Mouse (Mus musculus): ENCODE results near the gene Sspo. TPM values are rescaled to one million over a fixed set of nuclear protein-coding genes. Genes with fewer than 3 reads are reported as not detected.

The Sspo gene
- polyA plus RNA-seq, 1 experiment from 2014 or later = 0.04 TPM

- no peaks in the 10 kb centered on the region for H3K27me3 ChIP-seq (ENCODE audit: control insufficient read depth, insufficient read depth, low read length)
- H3K9me3 ChIP-seq (ENCODE audit: control insufficient read depth, low read length) = no peaks in the 10 kb centered on the region
- H3K4me1 ChIP-seq (replicated peaks; ENCODE audit: control insufficient read depth, insufficient read depth) = no peaks in the 10 kb centered on the region
- H3K4me3 ChIP-seq (ENCODE audit: low read depth, low read length) = no peak overlapping the region
- DNase-seq (ENCODE audit: low spot score) = no peak
- ATAC-seq (ENCODE audit: low FRiP score, low TSS enrichment) = no peak
- H3K9ac ChIP-seq (ENCODE audit: low read length) = no peak overlapping the region
- TF ChIP-seq EP300 (optimal IDR thresholded peaks at IDR 0.05) = no peak
- no peak for TF ChIP-seq CTCF (IDR thresholded peaks at IDR 0.05; ENCODE audit: low read depth)
- H3K36me3 ChIP-seq (ENCODE audit: control insufficient read depth, insufficient read depth, low read length) = no peaks in the 10 kb centered on the region
- H3K27ac ChIP-seq (replicated peaks) = no peak overlapping the region
- 78% methylated on average over 13 of the region's 13 CpGs for WGBS
- no peak overlapping the region for H3K4me2 ChIP-seq (replicated peaks; ENCODE audit: low read depth)
Measured at GRCm38 (mm10) chr6:48464966-48465679, 17.1 kb downstream of the Sspo start.

GRCm38 (mm10) chr6:48466715-48467114 lies 18.7 kb downstream of the Sspo start:
- TF ChIP-seq CTCF (IDR thresholded peaks at IDR 0.05; ENCODE audit: low read depth) = no peak
- no peak for TF ChIP-seq EP300 (optimal IDR thresholded peaks at IDR 0.05)
- 29% methylated on average over 6 of the region's 6 CpGs for WGBS
- no peaks in the 10 kb centered on the region for H3K4me1 ChIP-seq (replicated peaks; ENCODE audit: control insufficient read depth, insufficient read depth)
- H3K9me3 ChIP-seq (ENCODE audit: control insufficient read depth, low read length) = no peaks in the 10 kb centered on the region
- no peak overlapping the region for H3K27ac ChIP-seq (replicated peaks)
- H3K27me3 ChIP-seq (ENCODE audit: control insufficient read depth, insufficient read depth, low read length) = no peaks in the 10 kb centered on the region
- no peaks in the 10 kb centered on the region for H3K36me3 ChIP-seq (ENCODE audit: control insufficient read depth, insufficient read depth, low read length)
- no peak overlapping the region for H3K4me3 ChIP-seq (ENCODE audit: low read depth, low read length)
- ATAC-seq (ENCODE audit: low FRiP score, low TSS enrichment) = peak; percentile 4; the same call in 1 of the 2 replicates
- no peak for DNase-seq (ENCODE audit: low spot score)
- H3K9ac ChIP-seq (ENCODE audit: low read length) = no peak overlapping the region
- H3K4me2 ChIP-seq (replicated peaks; ENCODE audit: low read depth) = no peak overlapping the region

- no peak overlapping the region for H3K4me3 ChIP-seq (ENCODE audit: low read depth, low read length)
- no peak overlapping the region for H3K4me2 ChIP-seq (replicated peaks; ENCODE audit: low read depth)
- H3K4me1 ChIP-seq (replicated peaks; ENCODE audit: control insufficient read depth, insufficient read depth) = no peaks in the 10 kb centered on the region
- H3K36me3 ChIP-seq (ENCODE audit: control insufficient read depth, insufficient read depth, low read length) = no peaks in the 10 kb centered on the region
- DNase-seq (ENCODE audit: low spot score) = no peak
- H3K9ac ChIP-seq (ENCODE audit: low read length) = no peak overlapping the region
- no peaks in the 10 kb centered on the region for H3K27me3 ChIP-seq (ENCODE audit: control insufficient read depth, insufficient read depth, low read length)
- TF ChIP-seq EP300 (optimal IDR thresholded peaks at IDR 0.05) (no peak), CTCF (IDR thresholded peaks at IDR 0.05; ENCODE audit: low read depth) (no peak)
- 72% methylated on average over 7 of the region's 7 CpGs for WGBS
- H3K9me3 ChIP-seq (ENCODE audit: control insufficient read depth, low read length) = no peaks in the 10 kb centered on the region
- H3K27ac ChIP-seq (replicated peaks) = no peak overlapping the region
- ATAC-seq (ENCODE audit: low FRiP score, low TSS enrichment) = no peak
Measured at GRCm38 (mm10) chr6:48467490-48467889, 19.5 kb downstream of the Sspo start.

- DNase-seq (ENCODE audit: low spot score) (no peak), ATAC-seq (ENCODE audit: low FRiP score, low TSS enrichment) (no peak)
- H3K9ac ChIP-seq (ENCODE audit: low read length) = no peak overlapping the region; the same call in 1 of the 2 replicates
- no peaks in the 10 kb centered on the region for H3K36me3 ChIP-seq (ENCODE audit: control insufficient read depth, insufficient read depth, low read length)
- H3K27ac ChIP-seq (replicated peaks) = no peak overlapping the region
- no peak overlapping the region for H3K4me2 ChIP-seq (replicated peaks; ENCODE audit: low read depth)
- no peaks in the 10 kb centered on the region for H3K4me1 ChIP-seq (replicated peaks; ENCODE audit: control insufficient read depth, insufficient read depth)
- H3K9me3 ChIP-seq (ENCODE audit: control insufficient read depth, low read length) = no peaks in the 10 kb centered on the region
- H3K27me3 ChIP-seq (ENCODE audit: control insufficient read depth, insufficient read depth, low read length) = no peaks in the 10 kb centered on the region
- TF ChIP-seq EP300 (optimal IDR thresholded peaks at IDR 0.05) (no peak), CTCF (IDR thresholded peaks at IDR 0.05; ENCODE audit: low read depth) (no peak)
- 78% methylated on average over 2 of the region's 2 CpGs for WGBS
- no peak overlapping the region for H3K4me3 ChIP-seq (ENCODE audit: low read depth, low read length)
Measured at GRCm38 (mm10) chr6:48470739-48471138, 22.7 kb downstream of the Sspo start.

- no peak overlapping the region for H3K9ac ChIP-seq (ENCODE audit: low read length)
- no peak overlapping the region for H3K4me2 ChIP-seq (replicated peaks; ENCODE audit: low read depth)
- H3K36me3 ChIP-seq (ENCODE audit: control insufficient read depth, insufficient read depth, low read length) = no peaks in the 10 kb centered on the region
- ATAC-seq (ENCODE audit: low FRiP score, low TSS enrichment) (no peak), DNase-seq (ENCODE audit: low spot score) (no peak)
- TF ChIP-seq EP300 (optimal IDR thresholded peaks at IDR 0.05) (no peak), CTCF (IDR thresholded peaks at IDR 0.05; ENCODE audit: low read depth) (no peak)
- H3K27me3 ChIP-seq (ENCODE audit: control insufficient read depth, insufficient read depth, low read length) = no peaks in the 10 kb centered on the region
- no peaks in the 10 kb centered on the region for H3K4me1 ChIP-seq (replicated peaks; ENCODE audit: control insufficient read depth, insufficient read depth)
- no peaks in the 10 kb centered on the region for H3K9me3 ChIP-seq (ENCODE audit: control insufficient read depth, low read length)
- WGBS = 87% methylated on average over 4 of the region's 4 CpGs
- H3K4me3 ChIP-seq (ENCODE audit: low read depth, low read length) = no peak overlapping the region
- H3K27ac ChIP-seq (replicated peaks) = no peak overlapping the region
Measured at GRCm38 (mm10) chr6:48478446-48478845, 30.4 kb downstream of the Sspo start.

- no peak for DNase-seq (ENCODE audit: low spot score)
- no peak for TF ChIP-seq EP300 (optimal IDR thresholded peaks at IDR 0.05)
- TF ChIP-seq CTCF (IDR thresholded peaks at IDR 0.05; ENCODE audit: low read depth) = no peak
- Histone ChIP-seq H3K9ac (ENCODE audit: low read length) (no peak overlapping the region), H3K9me3 (ENCODE audit: control insufficient read depth, low read length) (no peaks in the 10 kb centered on the region), H3K27ac (replicated peaks) (no peak overlapping the region), H3K36me3 (ENCODE audit: control insufficient read depth, insufficient read depth, low read length) (no peaks in the 10 kb centered on the region), H3K4me1 (replicated peaks; ENCODE audit: control insufficient read depth, insufficient read depth) (no peaks in the 10 kb centered on the region), H3K27me3 (ENCODE audit: control insufficient read depth, insufficient read depth, low read length) (no peaks in the 10 kb centered on the region), H3K4me2 (replicated peaks; ENCODE audit: low read depth) (no peak overlapping the region), H3K4me3 (ENCODE audit: low read depth, low read length) (no peak overlapping the region)
- no peak for ATAC-seq (ENCODE audit: low FRiP score, low TSS enrichment)
- WGBS = 83% methylated on average over 5 of the region's 5 CpGs
Measured at GRCm38 (mm10) chr6:48482501-48482900, 34.5 kb downstream of the Sspo start.

Measured in stomach, postnatal 0 days (tissue).